In the genomic region with DNA sequence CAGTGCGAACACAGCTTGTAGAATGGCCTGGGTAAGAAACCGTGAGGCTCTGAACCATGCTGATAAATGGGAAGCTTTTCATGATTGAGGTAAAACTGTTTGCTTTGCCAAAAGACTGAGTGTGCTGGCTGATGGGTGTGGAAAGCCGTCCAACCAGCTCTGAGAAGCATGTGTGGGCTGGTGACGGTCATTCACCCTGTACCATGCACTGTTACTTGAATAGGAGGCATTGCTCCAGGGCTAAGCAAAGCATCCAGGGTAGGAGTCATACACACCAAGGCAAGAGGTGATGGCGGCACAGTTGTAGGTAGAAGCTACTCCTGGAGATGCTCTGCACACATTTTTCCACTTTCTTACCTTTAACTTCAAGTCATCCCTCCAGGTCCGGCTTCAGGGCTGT, we compare ENCODE assay signal across 16 mouse cellular contexts. TPM values are rescaled to one million over a fixed set of nuclear protein-coding genes. Genes with fewer than 3 reads are reported as not detected.
"Had no signal": no experiment of that assay in that cellular context is flagged by ENCODE, and none has a peak within 500 bp of the region (broad histone marks: within the 10 kb centered on the region; RNA-seq: fewer than 3 reads in every experiment).

No protein-coding gene starts in this region.

RNA-seq across cellular contexts. Expression of a gene that starts 23.0 kb away (rescaled TPM):
- polyA plus RNA-seq: limb, embryonic 10.5 days; limb, embryonic 12.5 days; limb, embryonic 15.5 days; liver, embryonic 12.5 days; liver, embryonic 13.5 days; liver, embryonic 15.5 days; liver, embryonic 16.5 days; liver, postnatal 0 days; lung, embryonic 14.5 days; lung, embryonic 16.5 days; macrophage; midbrain, embryonic 11.5 days; midbrain, embryonic 12.5 days; midbrain, embryonic 14.5 days; midbrain, embryonic 16.5 days; myocyte had no signal
